9 mouse cellular contexts compared by ENCODE assay signal in the genomic region with DNA sequence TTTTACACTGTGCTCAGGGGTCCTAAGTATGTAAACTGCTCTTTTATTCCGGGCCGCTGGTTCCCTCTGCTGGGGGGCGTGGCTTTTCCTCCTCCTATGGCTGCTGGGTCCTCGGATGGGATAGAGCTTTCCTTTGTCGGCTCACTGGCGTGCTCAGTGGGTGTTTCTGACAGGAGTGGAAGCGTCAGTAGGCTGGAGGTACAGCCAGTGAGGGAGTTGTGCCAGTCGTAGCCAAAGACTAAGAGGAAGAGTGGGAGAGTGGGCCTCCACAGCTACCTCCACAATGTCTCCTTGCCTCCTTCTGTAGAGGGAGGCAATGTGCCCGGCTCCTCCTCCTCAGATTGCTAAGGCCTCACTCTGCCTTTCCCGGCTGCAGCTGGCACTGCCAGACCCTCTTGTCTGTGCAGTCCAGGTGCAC. TPM values are rescaled to one million over a fixed set of nuclear protein-coding genes. Genes with fewer than 3 reads are reported as not detected.
DNase-seq lines count a peak whose midpoint lies in the region; ATAC-seq and TF ChIP-seq lines count a peak whose summit lies in the region.
"Had no signal": no experiment of that assay in that cellular context is flagged by ENCODE, and none has a peak within 500 bp of the region (broad histone marks: within the 10 kb centered on the region; RNA-seq: fewer than 3 reads in every experiment).

No protein-coding gene starts in this region.

- no peak for TF ChIP-seq CTCF in lung, adult 2 months (IDR thresholded peaks at IDR 0.05; ENCODE audit: insufficient read depth, low read length)

- no peaks in the 10 kb centered on the region for H3K9me3 ChIP-seq in lung, embryonic 15.5 days
- H3K9me3 ChIP-seq in forebrain, embryonic 10.5 days: no peaks in the 10 kb centered on the region

- no peak for ATAC-seq in lung, embryonic 15.5 days (ENCODE audit: borderline replicate concordance, extremely low read depth, low FRiP score, low TSS enrichment)

- H3K9ac ChIP-seq in lung, embryonic 15.5 days: no peak overlapping the region

- peak overlapping the region; percentile 49 for H3K4me2 ChIP-seq in lung, embryonic 15.5 days

- TF ChIP-seq POLR2A in lung, adult 2 months (IDR thresholded peaks at IDR 0.05; ENCODE audit: borderline replicate concordance, extremely low read depth, low read depth, low read length): no peak

- H3K4me1 ChIP-seq in lung, embryonic 15.5 days: no peaks in the 10 kb centered on the region
- H3K4me1 ChIP-seq in lung, adult 2 months (ENCODE audit: control insufficient read depth, insufficient read depth, low read length): no peaks in the 10 kb centered on the region
- peaks cover 22% of the 10 kb centered on the region for H3K4me1 ChIP-seq in forebrain, embryonic 10.5 days

- H3K36me3 ChIP-seq in lung, embryonic 15.5 days: no peaks in the 10 kb centered on the region
- H3K36me3 ChIP-seq in forebrain, embryonic 10.5 days (replicated peaks): no peaks in the 10 kb centered on the region

- peaks cover 5% of the 10 kb centered on the region; the same call in 1 of the 2 replicates for H3K27me3 ChIP-seq in lung, embryonic 15.5 days
- peaks cover 8% of the 10 kb centered on the region; the same call in 1 of the 2 replicates for H3K27me3 ChIP-seq in forebrain, embryonic 10.5 days (ENCODE audit: poor library complexity, severe bottlenecking)

- no peak for DNase-seq in lung, adult 2 months
- peak; percentile 47 for DNase-seq in forebrain, embryonic 10.5 days (ENCODE audit: extremely low spot score, low spot score)
- DNase-seq in kidney, postnatal 36 days: peak; percentile 15 to 19
- peak; percentile 74 for DNase-seq in retina, postnatal 1 day
- no peak for DNase-seq in urinary bladder, postnatal 36 days (ENCODE audit: low spot score in 2 of 2)
- no peak for DNase-seq in cerebellum, adult 9-11 months
- DNase-seq in adrenal gland, adult 2 months: no peak

- H3K4me3 ChIP-seq in lung, embryonic 15.5 days: peak overlapping the region; percentile 14
- no peak overlapping the region for H3K4me3 ChIP-seq in lung, adult 2 months (replicated peaks; ENCODE audit: extremely low read depth, low read depth, low read length)
- H3K4me3 ChIP-seq in forebrain, embryonic 10.5 days: peak overlapping the region; percentile 45
- H3K4me3 ChIP-seq: left cerebral cortex, adult 2 months had no signal

- no peak overlapping the region for H3K27ac ChIP-seq in lung, embryonic 15.5 days
- peak overlapping the region; percentile 67 for H3K27ac ChIP-seq in forebrain, embryonic 10.5 days
- H3K27ac ChIP-seq: left cerebral cortex, adult 2 months had no signal

- WGBS in lung, embryonic 15.5 days: 2% methylated on average over 10 of the region's 10 CpGs
- 13% methylated on average over 10 of the region's 10 CpGs for WGBS in lung, adult 2 months
- WGBS in forebrain, embryonic 10.5 days: 3% methylated on average over 10 of the region's 10 CpGs

RNA-seq across cellular contexts. Expression of a gene that starts 30.5 kb away (rescaled TPM):
- polyA plus RNA-seq in lung, embryonic 15.5 days (2015; fragmentation: Nextera tagmentation; extraction: Ambion mirVana): 5.7 and 5.9 TPM in 2 replicates
- polyA plus RNA-seq in lung, adult 2 months (2012; rRNA removed): 1.2 and 2.2 TPM in 2 replicates
- 3.5 and 3.8 TPM in 2 replicates for polyA plus RNA-seq in forebrain, embryonic 10.5 days (2016; fragmentation: Nextera tagmentation; extraction: Ambion mirVana)
- 1 to 10 TPM; 2.0 to 4.3 TPM for total RNA-seq in adrenal gland, adult 2 months (2021)
- 0.30 and 0.48 TPM in 2 replicates for polyA plus RNA-seq in adrenal gland, adult 2 months (2012; rRNA removed)

Comparison
In these comparisons a context has a peak if more than half of its experiments do, and no peak if none do; other contexts are left out.
1. DNase-seq: peak in forebrain, embryonic 10.5 days (single experiment), kidney, postnatal 36 days (2 of 2) and retina, postnatal 1 day (single experiment); none in lung, adult 2 months (single experiment), urinary bladder, postnatal 36 days (0 of 2), cerebellum, adult 9-11 months (single experiment) and adrenal gland, adult 2 months (single experiment).